Mouse (Mus musculus) heart, embryonic 13.5 days (tissue): ENCODE data around the gene Olfr391-ps. TPM values are rescaled to one million over a fixed set of nuclear protein-coding genes. Genes with fewer than 3 reads are reported as not detected.

Experiments used
- ATAC-seq: fragments of 200-750 bp; cut with Nextera tagmentation; 2 replicates; pipeline ENCODE4 v1.8.0; 2017; ENCODE audit warnings: moderate TSS enrichment; ENCODE audit not compliant: insufficient number of reproducible peaks, low FRiP score, low TSS enrichment; ENCODE audit errors: extremely low read depth
- H3K27ac ChIP-seq: fragments of 300-500 bp; sonication (generic); replicated peaks from 2 replicates; pipeline ENCODE4 v1.5.1; 2015; ENCODE audit warnings: moderate library complexity, mild to moderate bottlenecking, inconsistent platforms
- H3K27me3 ChIP-seq: fragments of 300-500 bp; sonication (generic); replicated peaks from 2 replicates; pipeline ENCODE4 v1.6.1; 2015; ENCODE audit warnings: mild to moderate bottlenecking, inconsistent platforms
- H3K36me3 ChIP-seq: fragments of 300-500 bp; sonication (generic); 2 replicates; pipeline ENCODE4 v1.6.1; 2015; ENCODE audit warnings: mild to moderate bottlenecking, inconsistent platforms
- H3K4me1 ChIP-seq: fragments of 300-500 bp; sonication (generic); 2 replicates; pipeline ENCODE4 v1.6.1; 2015; ENCODE audit warnings: inconsistent platforms
- H3K4me2 ChIP-seq: fragments of 300-500 bp; sonication (generic); 2 replicates; pipeline ENCODE4 v1.6.1; 2015; ENCODE audit warnings: inconsistent platforms, mild to moderate bottlenecking, moderate library complexity
- H3K4me3 ChIP-seq: fragments of 300-500 bp; sonication (generic); 2 replicates; pipeline ENCODE4 v1.5.1; 2015; ENCODE audit warnings: moderate library complexity, mild to moderate bottlenecking, inconsistent platforms
- H3K9ac ChIP-seq: fragments of 300-500 bp; sonication (generic); 2 replicates; pipeline ENCODE4 v1.6.1; 2015; ENCODE audit warnings: inconsistent platforms, mild to moderate bottlenecking, moderate library complexity
- H3K9me3 ChIP-seq: fragments of 300-500 bp; sonication (generic); 2 replicates; pipeline ENCODE4 v1.6.1; 2016; ENCODE audit warnings: inconsistent platforms
- WGBS: fragments of 180-500 bp; shearing (Covaris S2); methylation state at CpG from one replicate; pipeline ENCODE4 v1.1.7; 2015; ENCODE audit warnings: mixed read lengths; 5-methylcytosine and 5-hydroxymethylcytosine counted together
- polyA plus RNA-seq: library from polyadenylated mRNA; unstranded; fragments of >200 nt; fragmentation: Nextera tagmentation; extraction: Ambion mirVana; gene quantifications from 2 replicates; pipeline ENCODE4 v1.2.1, GENCODE M21; 2015

The Olfr391-ps gene
- polyA plus RNA-seq = not detected in 2 replicates

DNA sequence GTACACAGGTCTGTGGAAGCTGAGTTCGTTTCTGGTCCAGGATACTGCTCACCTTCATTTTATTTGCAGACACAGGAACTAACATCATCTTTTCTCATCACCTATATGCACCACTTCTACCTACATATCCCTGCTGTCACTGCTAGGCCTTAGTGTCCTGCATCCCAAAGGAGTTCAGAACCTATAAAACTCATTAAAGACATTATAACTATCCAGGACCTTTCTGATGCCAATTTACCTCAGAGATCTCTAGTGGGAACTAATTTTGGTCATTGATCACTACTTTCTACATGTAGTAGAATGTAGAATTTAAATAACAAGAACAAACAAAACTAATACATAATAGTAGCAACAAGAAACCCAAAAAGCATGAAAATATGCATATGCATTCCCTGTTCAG is at the start of gene Olfr391-ps:
Gene Olfr391-ps, minus strand, starts transcription at position 101 of the 400 bp plus-strand sequence.
- Histone ChIP-seq H3K27me3 (no peaks in the 10 kb centered on the region), H3K36me3 (no peaks in the 10 kb centered on the region), H3K9ac (no peak within 1 kb of the TSS), H3K9me3 (0 out of 2 replicates have a peak, but pooled peaks cover 5% of the 10 kb centered on the region), H3K4me3 (no peak within 1 kb of the TSS), H3K27ac (no peak within 1 kb of the TSS), H3K4me2 (no peak within 1 kb of the TSS), H3K4me1 (no peaks in the 10 kb centered on the region)
- WGBS = 24% methylated on average over 1 of the region's 1 CpGs
- ATAC-seq = no peak

DNA sequence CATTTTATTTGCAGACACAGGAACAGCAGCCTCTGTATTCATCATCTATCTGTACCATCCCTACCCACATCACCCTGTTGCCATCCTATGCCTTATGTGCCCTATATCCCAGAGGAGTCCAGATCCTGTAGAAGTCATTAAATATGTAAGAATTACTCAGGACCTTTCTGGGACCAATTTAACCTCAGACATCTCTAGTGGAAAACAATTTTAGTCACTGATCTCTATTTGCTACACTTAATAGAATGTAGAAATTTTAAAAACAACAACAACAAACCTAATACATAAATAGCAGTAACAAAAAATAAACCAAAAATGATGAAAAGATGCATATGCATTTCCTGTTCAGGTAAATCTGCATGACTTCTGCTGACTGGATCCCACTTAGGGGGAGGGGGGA is 48.5 kb upstream of the Olfr391-ps start, which contains the start of gene Olfr393:
Gene Olfr393, minus strand, starts transcription at position 101 of the 400 bp plus-strand sequence.
- no peak for ATAC-seq
- Histone ChIP-seq H3K9me3 (peaks cover 14% of the 10 kb centered on the region; the same call in 1 of the 2 replicates), H3K9ac (no peak within 1 kb of the TSS), H3K4me2 (no peak within 1 kb of the TSS), H3K27me3 (no peaks in the 10 kb centered on the region), H3K27ac (no peak within 1 kb of the TSS), H3K4me1 (no peaks in the 10 kb centered on the region), H3K36me3 (no peaks in the 10 kb centered on the region), H3K4me3 (no peak within 1 kb of the TSS)

DNA sequence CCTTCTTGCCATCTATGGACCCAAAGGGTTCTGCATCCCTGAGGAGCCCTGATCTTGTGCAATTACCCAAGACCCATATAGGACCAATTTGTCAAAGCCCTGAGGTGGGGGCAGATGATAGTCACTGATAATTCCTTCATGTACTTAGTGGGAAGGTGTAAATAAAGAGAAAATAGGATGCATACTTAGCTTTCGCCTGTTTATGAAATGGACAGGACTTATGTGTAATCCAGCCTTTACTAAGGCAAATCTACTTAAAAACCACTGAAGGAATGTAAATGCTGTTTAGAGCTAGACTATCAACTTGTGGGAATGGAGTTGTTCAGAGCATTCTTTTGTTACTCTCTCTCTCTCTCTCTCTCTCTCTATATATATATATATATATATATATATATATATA is 14.1 kb upstream of the Olfr391-ps start, which contains the start of gene Olfr392:
Gene Olfr392, minus strand, starts transcription at position 101 of the 400 bp plus-strand sequence.
- Histone ChIP-seq H3K4me1 (no peaks in the 10 kb centered on the region), H3K36me3 (no peaks in the 10 kb centered on the region), H3K27me3 (no peaks in the 10 kb centered on the region), H3K9me3 (peaks cover 11% of the 10 kb centered on the region; the same call in 1 of the 2 replicates), H3K27ac (no peak within 1 kb of the TSS), H3K4me2 (no peak within 1 kb of the TSS), H3K9ac (no peak within 1 kb of the TSS), H3K4me3 (no peak within 1 kb of the TSS)
- 75% methylated on average over 1 of the region's 1 CpGs for WGBS
- ATAC-seq = no peak

DNA sequence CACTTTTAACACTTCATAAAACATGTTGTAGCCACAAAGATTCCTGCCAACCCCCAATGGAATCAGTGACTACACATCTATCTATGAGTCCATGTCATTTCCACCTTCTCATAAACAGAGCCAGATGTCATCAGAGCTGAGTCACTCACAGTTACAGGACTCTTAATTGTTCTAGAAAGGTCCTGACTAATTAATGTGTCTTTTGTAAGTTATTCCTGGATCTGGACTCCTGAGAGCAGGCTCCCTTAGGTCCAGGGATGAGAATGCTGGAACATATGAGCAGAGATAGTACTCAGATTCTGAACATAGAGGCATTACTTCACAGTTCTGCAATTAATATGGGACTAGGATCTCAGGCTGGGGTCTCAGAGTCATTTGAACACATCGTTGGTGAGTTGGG is 20.2 kb downstream of the Olfr391-ps start, which contains the start of gene Olfr390:
Gene Olfr390, plus strand, starts transcription at position 301 of the 400 bp plus-strand sequence.
- H3K4me2 ChIP-seq = no peak within 1 kb of the TSS
- H3K36me3 ChIP-seq = no peaks in the 10 kb centered on the region
- H3K4me3 ChIP-seq = no peak within 1 kb of the TSS
- peaks cover 2% of the 10 kb centered on the region; the same call in 1 of the 2 replicates for H3K9me3 ChIP-seq
- no peaks in the 10 kb centered on the region for H3K4me1 ChIP-seq
- H3K27ac ChIP-seq = no peak within 1 kb of the TSS
- 54% methylated on average over 1 of the region's 1 CpGs for WGBS
- ATAC-seq = no peak
- H3K9ac ChIP-seq = no peak within 1 kb of the TSS
- no peaks in the 10 kb centered on the region for H3K27me3 ChIP-seq

DNA sequence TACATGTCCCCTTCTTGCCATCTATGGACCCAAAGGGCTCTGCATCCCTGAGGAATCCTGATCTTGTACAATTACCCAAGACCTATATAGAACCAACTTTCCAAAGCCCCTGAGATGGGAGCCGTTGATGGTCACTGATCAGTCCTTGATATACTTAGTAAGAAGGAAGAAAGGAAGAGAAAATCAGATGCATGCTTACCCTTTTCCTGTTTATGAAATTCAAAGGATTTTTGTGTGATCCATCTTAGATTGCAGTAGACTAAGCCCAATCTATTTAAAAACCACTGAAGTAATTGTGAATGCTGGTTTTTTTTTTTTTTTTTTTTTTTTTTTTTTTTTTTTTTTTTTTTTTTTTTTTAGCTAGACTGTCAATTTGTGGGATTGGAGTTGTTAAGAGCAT is 22.2 kb downstream of the Olfr391-ps start, which contains the start of gene Olfr389:
Gene Olfr389, minus strand, starts transcription at position 101 of the 400 bp plus-strand sequence.
- Histone ChIP-seq H3K9me3 (peaks cover 4% of the 10 kb centered on the region; the same call in 1 of the 2 replicates), H3K27me3 (no peaks in the 10 kb centered on the region), H3K36me3 (no peaks in the 10 kb centered on the region), H3K4me2 (no peak within 1 kb of the TSS), H3K4me1 (no peaks in the 10 kb centered on the region), H3K27ac (no peak within 1 kb of the TSS), H3K4me3 (no peak within 1 kb of the TSS), H3K9ac (no peak within 1 kb of the TSS)
- WGBS = 78% methylated on average over 1 of the region's 1 CpGs
- ATAC-seq = no peak

DNA sequence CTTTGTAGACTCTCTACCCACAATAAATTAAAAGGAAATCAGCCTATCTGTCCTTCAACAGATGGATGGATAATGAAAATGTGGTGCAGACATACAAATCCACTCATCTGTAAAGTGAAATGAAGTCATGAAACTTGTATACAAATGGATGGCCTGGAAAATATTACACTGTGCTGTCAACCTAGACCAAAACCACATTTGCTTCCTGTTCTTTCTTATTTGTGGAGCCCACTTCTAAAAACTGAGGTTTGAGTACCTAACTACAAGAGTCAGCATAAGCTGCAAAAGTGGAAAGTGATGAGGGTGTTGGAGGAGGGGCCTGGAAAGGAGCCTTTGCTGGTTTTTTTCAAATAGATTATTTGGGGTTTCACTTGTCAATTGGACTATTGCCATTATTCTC is 43.7 kb downstream of the Olfr391-ps start:
- no peak overlapping the region for H3K4me2 ChIP-seq
- H3K36me3 ChIP-seq = no peaks in the 10 kb centered on the region
- no peak overlapping the region for H3K4me3 ChIP-seq
- no peaks in the 10 kb centered on the region for H3K27me3 ChIP-seq
- H3K4me1 ChIP-seq = no peaks in the 10 kb centered on the region
- no peak for ATAC-seq
- no peak overlapping the region for H3K9ac ChIP-seq
- H3K27ac ChIP-seq = no peak overlapping the region
- peaks cover 32% of the 10 kb centered on the region for H3K9me3 ChIP-seq

Other genes with a start within 250 kb of the Olfr391-ps start
- not detected in 2 replicates for gene Olfr385, start 210.0 kb downstream of the Olfr391-ps start, polyA plus RNA-seq
- not detected in 2 replicates for gene Olfr384, start 204.5 kb downstream of the Olfr391-ps start, polyA plus RNA-seq
- gene Zfp735, start 114.3 kb downstream of the Olfr391-ps start, polyA plus RNA-seq = not detected in 2 replicates
- gene Olfr389, start 22.3 kb downstream of the Olfr391-ps start, polyA plus RNA-seq = not detected in 2 replicates
- gene Olfr390, start 20.1 kb downstream of the Olfr391-ps start, polyA plus RNA-seq = not detected in 2 replicates
- not detected in 2 replicates for gene Olfr392, start 14.0 kb upstream of the Olfr391-ps start, polyA plus RNA-seq
- not detected in 2 replicates for gene Olfr393, start 48.4 kb upstream of the Olfr391-ps start, polyA plus RNA-seq
- not detected in 2 replicates for gene Olfr394, start 87.7 kb upstream of the Olfr391-ps start, polyA plus RNA-seq
- gene Olfr395, start 106.2 kb upstream of the Olfr391-ps start, polyA plus RNA-seq = not detected in 2 replicates
- not detected in 2 replicates for gene Olfr23, start 133.6 kb upstream of the Olfr391-ps start, polyA plus RNA-seq
- not detected in 2 replicates for gene Olfr397, start 157.8 kb upstream of the Olfr391-ps start, polyA plus RNA-seq
- not detected in 2 replicates for gene Olfr398, start 187.4 kb upstream of the Olfr391-ps start, polyA plus RNA-seq